ENCODE assay signal across 22 mouse cellular contexts in the genomic region with DNA sequence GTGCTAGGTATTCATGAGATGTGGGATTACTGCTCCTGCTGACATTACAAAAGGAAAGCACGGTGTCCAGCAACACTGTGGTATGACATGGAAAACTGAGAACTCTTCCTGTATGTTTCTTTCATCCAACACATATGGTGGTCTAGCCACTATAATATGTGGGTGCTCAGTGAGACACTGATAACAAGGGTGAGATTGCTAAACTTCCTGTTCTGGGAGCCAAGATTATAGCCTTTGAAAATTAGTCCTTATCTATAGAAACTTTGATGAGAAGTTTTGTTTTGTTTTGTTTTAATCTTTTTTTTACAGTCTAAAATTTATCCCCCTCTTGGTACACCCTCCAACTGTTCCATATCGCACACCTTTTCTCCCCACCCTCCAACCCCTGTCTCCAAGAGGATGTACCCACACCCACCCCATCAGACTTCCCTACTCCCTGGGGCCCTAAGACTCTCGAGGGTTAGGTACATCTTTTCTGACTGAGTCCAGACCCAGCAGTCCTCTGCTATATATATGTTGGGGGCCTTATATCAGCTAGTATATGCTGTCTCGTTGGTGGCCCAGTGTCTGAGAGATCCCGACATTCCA.
"Had no signal": no experiment of that assay in that cellular context is flagged by ENCODE, and none has a peak within 500 bp of the region (broad histone marks: within the 10 kb centered on the region; RNA-seq: fewer than 3 reads in every experiment).

No protein-coding gene starts in this region.

- H3K27ac ChIP-seq: kidney, postnatal 0 days; layer of hippocampus, adult 2 months; limb, embryonic 10.5 days; limb, embryonic 13.5 days; liver, embryonic 12.5 days; liver, embryonic 15.5 days; lung, embryonic 15.5 days; midbrain, embryonic 10.5 days; stomach, postnatal 0 days had no signal

- H3K9me3 ChIP-seq: limb, embryonic 10.5 days; limb, embryonic 13.5 days; liver, embryonic 12.5 days; liver, embryonic 15.5 days; lung, embryonic 15.5 days; midbrain, embryonic 10.5 days had no signal

- H3K27me3 ChIP-seq: limb, embryonic 13.5 days; liver, embryonic 12.5 days; liver, embryonic 15.5 days; lung, embryonic 15.5 days; megakaryocyte, embryonic 14.5 days had no signal

- H3K4me1 ChIP-seq: liver, embryonic 12.5 days; liver, embryonic 15.5 days; lung, embryonic 15.5 days; megakaryocyte, embryonic 14.5 days had no signal

- H3K9ac ChIP-seq: limb, embryonic 13.5 days; liver, embryonic 12.5 days; liver, embryonic 15.5 days; lung, embryonic 15.5 days had no signal

- H3K4me2 ChIP-seq: limb, embryonic 13.5 days; liver, embryonic 12.5 days; liver, embryonic 15.5 days; lung, embryonic 15.5 days had no signal

- ATAC-seq: liver, embryonic 12.5 days had no signal

- DNase-seq: kidney, adult 2 months; kidney, postnatal 25 days; layer of hippocampus, adult 9-11 months; liver; lung, adult 18-20 months; lung, postnatal 10 days; lung, postnatal 36 days; right cerebral cortex, adult 18-20 months; right cerebral cortex, postnatal 14 days; right cerebral cortex, postnatal 4 days; thymus, adult 2 months; thymus, postnatal 25 days had no signal

- H3K4me3 ChIP-seq: layer of hippocampus, adult 2 months; limb, embryonic 10.5 days; limb, embryonic 13.5 days; liver, embryonic 12.5 days; liver, embryonic 15.5 days; lung, embryonic 15.5 days; megakaryocyte, embryonic 14.5 days; midbrain, embryonic 10.5 days had no signal

- H3K36me3 ChIP-seq: limb, embryonic 10.5 days; limb, embryonic 13.5 days; liver, embryonic 12.5 days; liver, embryonic 15.5 days; lung, embryonic 15.5 days; midbrain, embryonic 10.5 days had no signal
